Mouse (Mus musculus): Measurements from ENCODE around the gene Ank. TPM values are rescaled to one million over a fixed set of nuclear protein-coding genes. Genes with fewer than 3 reads are reported as not detected.

Gene Ank
- polyA plus RNA-seq, 1 experiment from 2014 or later, result 15.3 TPM

DNA sequence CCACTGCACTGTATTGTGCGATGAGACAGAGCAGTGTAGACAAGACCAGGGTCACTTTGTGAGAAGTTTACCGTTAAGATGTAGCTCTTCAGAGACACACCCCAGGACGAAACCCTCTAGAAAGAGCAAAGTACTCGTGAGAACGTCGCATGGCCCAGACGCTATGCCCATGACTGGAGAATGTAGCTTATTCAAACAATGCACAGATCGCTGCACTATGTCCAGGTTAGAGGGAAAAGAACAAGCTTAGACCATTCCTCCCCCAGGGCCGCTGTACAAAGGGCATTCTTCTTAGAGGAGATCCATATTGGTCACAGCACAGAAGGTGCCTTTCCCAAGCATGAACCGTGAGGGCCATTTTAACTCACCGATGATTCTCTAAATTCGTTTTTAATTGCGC lies 35.9 kb downstream of the Ank start:
- H3K4me1 ChIP-seq, result peaks cover 24% of the 10 kb centered on the region
- no peak overlapping the region for H3K4me3 ChIP-seq (replicated peaks)
- WGBS, result 73% methylated on average over 13 of the region's 13 CpGs
- H3K9me3 ChIP-seq, result no peaks in the 10 kb centered on the region
- peak overlapping the region; percentile 21; the same call in 1 of the 2 replicates for H3K27ac ChIP-seq
- no peaks in the 10 kb centered on the region for H3K36me3 ChIP-seq
- ATAC-seq (ENCODE audit: insufficient read depth, low FRiP score, low read depth), result no peak
- no peaks in the 10 kb centered on the region for H3K27me3 ChIP-seq (replicated peaks)
- H3K4me2 ChIP-seq, result no peak overlapping the region
- H3K9ac ChIP-seq, result no peak overlapping the region

GRCm38 (mm10) chr15:27503221-27503620 lies 36.7 kb downstream of the Ank start:
- no peak for ATAC-seq (ENCODE audit: insufficient read depth, low FRiP score, low read depth)

DNA sequence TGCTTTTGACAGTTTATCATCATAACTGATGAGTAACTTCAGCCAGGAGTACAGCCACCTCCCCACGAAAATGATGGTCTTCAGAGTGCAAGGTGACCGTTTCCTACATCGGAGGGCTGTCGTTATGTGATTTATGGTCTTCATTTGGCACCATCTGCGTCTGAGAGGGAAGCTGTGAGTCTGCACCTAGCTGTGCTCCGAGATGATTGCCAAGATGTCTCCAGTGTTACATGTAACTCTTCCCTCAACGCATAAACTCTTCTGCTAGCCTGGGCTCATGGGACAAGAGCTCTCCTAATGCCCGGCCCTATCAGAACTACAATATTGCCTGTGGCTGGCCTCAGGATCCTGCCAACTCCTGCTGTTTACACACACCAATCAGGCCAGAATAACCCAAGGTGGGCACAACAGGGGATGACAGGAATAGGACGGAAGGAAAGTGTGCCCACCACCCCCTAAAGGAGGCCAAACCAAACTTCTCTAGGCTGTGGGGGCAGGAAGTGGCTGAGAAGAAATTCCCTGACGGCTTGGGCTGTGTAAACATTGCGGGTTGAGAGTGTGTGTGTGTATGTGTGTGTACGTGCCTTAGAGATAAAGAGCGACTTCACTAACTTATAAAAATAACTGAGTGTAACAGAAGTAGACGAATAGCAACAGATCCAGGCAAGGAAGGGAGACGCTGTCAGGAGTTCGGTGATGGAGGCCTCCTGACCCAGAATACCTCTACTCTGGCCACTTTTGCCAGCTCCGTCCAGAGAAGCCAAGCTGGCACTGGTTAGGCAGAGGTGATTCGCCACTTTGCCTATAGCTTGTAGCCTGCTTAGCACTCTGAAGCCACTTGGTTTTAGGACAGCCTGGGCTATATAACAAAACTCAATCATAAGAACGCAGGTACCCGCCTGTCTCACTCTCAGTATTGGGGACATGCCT lies 37.6 kb downstream of the Ank start:
- whole genome bisulfite sequencing, result 49% methylated on average over 20 of the region's 20 CpGs
- H3K9ac ChIP-seq, result no peak overlapping the region
- H3K4me1 ChIP-seq, result peaks cover 24% of the 10 kb centered on the region
- H3K27me3 ChIP-seq (replicated peaks), result no peaks in the 10 kb centered on the region
- H3K27ac ChIP-seq, result peak overlapping the region; percentile 57; the same call in 1 of the 2 replicates
- no peaks in the 10 kb centered on the region for H3K36me3 ChIP-seq
- no peak overlapping the region for H3K4me2 ChIP-seq
- no peak overlapping the region for H3K4me3 ChIP-seq (replicated peaks)
- no peaks in the 10 kb centered on the region for H3K9me3 ChIP-seq
- 0 out of 2 replicates have a peak, but pooled peaks have one; percentile 33 for ATAC-seq (ENCODE audit: insufficient read depth, low FRiP score, low read depth)

More at GRCm38 (mm10) chr15:27503221-27503620, 36.7 kb downstream of the Ank start:
- peaks cover 24% of the 10 kb centered on the region for H3K4me1 ChIP-seq
- H3K27ac ChIP-seq, result no peak overlapping the region
- WGBS, result 50% methylated on average over 9 of the region's 9 CpGs
- H3K4me2 ChIP-seq, result no peak overlapping the region
- no peak overlapping the region for H3K9ac ChIP-seq
- no peak overlapping the region for H3K4me3 ChIP-seq (replicated peaks)
- no peaks in the 10 kb centered on the region for H3K36me3 ChIP-seq
- H3K27me3 ChIP-seq (replicated peaks), result no peaks in the 10 kb centered on the region
- no peaks in the 10 kb centered on the region for H3K9me3 ChIP-seq

DNA sequence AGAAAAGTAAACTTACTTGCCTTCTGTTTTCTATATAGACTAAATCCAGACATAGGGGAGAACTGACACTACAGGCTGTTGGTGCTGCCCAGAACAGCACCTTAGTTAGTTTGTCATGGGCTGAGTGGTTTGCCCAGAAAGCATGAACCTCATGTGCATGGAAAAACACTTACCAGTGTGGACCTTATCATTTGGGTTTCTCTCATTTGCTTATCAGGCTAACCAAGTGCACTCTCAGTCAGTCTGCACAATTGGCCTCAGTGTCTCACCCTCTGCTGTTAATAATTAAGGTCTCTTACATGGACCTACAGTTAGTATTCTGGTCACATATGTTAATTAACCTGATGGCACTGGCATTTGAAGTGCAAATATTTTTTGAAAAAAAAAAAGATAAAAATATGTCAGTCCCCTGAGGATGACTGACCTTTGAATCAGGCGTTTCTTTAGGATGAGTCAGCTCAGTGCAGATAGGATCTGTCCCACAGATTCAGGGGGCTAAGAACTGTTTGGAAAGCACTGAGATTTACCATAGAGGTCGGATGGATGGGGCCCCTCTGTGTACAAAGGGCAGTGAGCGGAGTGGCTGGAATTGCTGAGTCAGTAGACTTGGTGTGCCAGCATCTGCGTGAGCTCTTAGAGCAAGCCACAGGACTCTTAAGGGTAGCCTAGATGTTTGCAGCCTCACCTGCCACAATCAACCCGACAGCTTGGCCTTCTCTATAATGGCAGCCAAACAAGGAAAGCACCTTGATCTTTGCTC lies 39.8 kb downstream of the Ank start:
- peak; percentile 48 for ATAC-seq (ENCODE audit: insufficient read depth, low FRiP score, low read depth)
- Histone ChIP-seq H3K9me3 (no peaks in the 10 kb centered on the region), H3K4me2 (no peak overlapping the region), H3K27ac (peak overlapping the region; percentile 64; the same call in 1 of the 2 replicates), H3K4me1 (peaks cover 24% of the 10 kb centered on the region), H3K36me3 (no peaks in the 10 kb centered on the region), H3K9ac (no peak overlapping the region), H3K27me3 (replicated peaks) (no peaks in the 10 kb centered on the region), H3K4me3 (replicated peaks) (no peak overlapping the region)
- WGBS, result 42% methylated on average over 5 of the region's 5 CpGs

DNA sequence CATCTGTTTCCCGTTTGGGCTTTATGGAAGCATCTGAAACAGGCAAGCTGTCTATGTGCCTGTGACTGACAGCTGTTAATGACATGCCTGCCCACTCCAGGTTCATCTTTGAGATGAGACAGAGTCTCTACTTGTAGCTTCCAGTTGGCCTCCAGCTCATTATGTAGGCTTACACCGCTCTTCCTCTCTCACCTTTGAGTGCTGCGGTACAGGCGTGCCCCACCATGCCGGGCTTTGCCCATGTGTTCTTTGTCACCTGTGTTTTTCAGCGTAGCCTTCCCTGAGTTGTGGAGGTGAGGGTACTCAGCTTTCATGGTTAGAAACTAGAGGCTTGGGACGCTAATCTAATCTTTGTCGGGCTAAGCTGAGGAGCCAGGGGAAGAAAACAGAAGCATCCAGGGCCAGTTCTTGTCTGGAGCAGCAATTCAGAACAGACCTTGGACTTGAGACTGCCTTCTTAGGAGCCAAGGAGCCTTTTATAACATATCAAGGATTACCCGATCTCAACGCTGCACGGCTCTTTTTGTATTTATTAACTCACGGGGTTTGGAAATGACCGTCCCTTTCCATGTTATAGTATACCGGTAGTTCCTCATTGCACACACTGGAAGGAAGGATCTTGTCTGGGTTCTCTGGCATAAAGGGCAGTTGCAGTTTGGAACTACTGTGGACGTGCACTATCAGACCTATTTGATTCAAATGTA lies 40.6 kb downstream of the Ank start:
- Histone ChIP-seq H3K36me3 (no peaks in the 10 kb centered on the region), H3K27ac (peak overlapping the region; percentile 64; the same call in 1 of the 2 replicates), H3K4me2 (no peak overlapping the region), H3K9me3 (no peaks in the 10 kb centered on the region), H3K27me3 (replicated peaks) (no peaks in the 10 kb centered on the region), H3K4me1 (peaks cover 24% of the 10 kb centered on the region), H3K4me3 (replicated peaks) (no peak overlapping the region), H3K9ac (no peak overlapping the region)
- no peak; the same call in 1 of the 2 replicates for ATAC-seq (ENCODE audit: insufficient read depth, low FRiP score, low read depth)
- 79% methylated on average over 15 of the region's 15 CpGs for WGBS

GRCm38 (mm10) chr15:27508169-27508568 lies 41.7 kb downstream of the Ank start:
- no peak for ATAC-seq (ENCODE audit: insufficient read depth, low FRiP score, low read depth)
- Histone ChIP-seq H3K4me1 (peaks cover 24% of the 10 kb centered on the region), H3K27ac (no peak overlapping the region), H3K4me3 (replicated peaks) (no peak overlapping the region), H3K9ac (no peak overlapping the region), H3K9me3 (no peaks in the 10 kb centered on the region), H3K36me3 (no peaks in the 10 kb centered on the region), H3K27me3 (replicated peaks) (no peaks in the 10 kb centered on the region), H3K4me2 (no peak overlapping the region)
- WGBS, result 85% methylated on average over 7 of the region's 7 CpGs

DNA sequence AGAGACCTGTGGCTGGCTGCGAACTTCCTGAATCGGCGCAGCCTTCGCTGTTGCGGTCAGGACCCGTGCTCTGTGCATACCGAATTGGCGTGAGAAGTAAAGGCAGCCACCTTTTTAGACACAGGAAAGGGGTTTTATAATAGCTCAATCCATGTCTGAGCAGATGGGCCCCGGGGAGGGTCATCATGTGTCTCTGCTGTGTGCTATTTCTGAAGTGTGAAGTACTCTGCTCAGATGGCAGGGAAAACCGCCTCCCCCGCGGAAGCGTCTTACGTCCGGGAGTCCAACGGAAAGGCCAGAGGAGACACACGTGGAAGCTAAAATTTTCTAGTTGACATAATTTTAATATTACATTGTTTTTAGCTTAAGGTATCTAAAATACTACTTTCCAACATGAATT lies 42.5 kb downstream of the Ank start:
- Histone ChIP-seq H3K9me3 (no peaks in the 10 kb centered on the region), H3K27ac (no peak overlapping the region), H3K4me2 (no peak overlapping the region), H3K27me3 (replicated peaks) (no peaks in the 10 kb centered on the region), H3K36me3 (no peaks in the 10 kb centered on the region), H3K9ac (no peak overlapping the region), H3K4me3 (replicated peaks) (no peak overlapping the region), H3K4me1 (peaks cover 20% of the 10 kb centered on the region)
- 92% methylated on average over 17 of the region's 17 CpGs for WGBS
- no peak for ATAC-seq (ENCODE audit: insufficient read depth, low FRiP score, low read depth)

DNA sequence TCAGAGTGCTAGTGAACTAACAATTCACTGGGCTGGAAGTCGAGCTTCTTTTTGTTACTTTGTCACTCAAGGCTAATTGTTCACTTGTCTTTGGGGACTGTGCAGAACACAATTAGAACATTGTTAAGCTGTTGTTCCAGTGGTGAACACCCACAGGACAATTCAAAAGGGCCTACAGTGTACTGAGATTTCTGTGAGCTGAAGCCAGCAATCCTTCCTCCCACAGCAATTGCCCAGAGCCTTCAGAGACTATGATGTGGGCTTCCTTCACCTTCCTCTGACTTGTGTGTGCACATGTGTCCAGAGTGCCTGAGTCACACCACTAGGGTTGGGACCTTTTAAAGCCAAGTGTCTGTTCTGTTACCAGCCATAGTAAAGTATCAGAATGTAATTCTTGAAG lies 50.5 kb downstream of the Ank start:
- H3K4me2 ChIP-seq, result no peak overlapping the region
- no peaks in the 10 kb centered on the region for H3K9me3 ChIP-seq
- no peaks in the 10 kb centered on the region for H3K36me3 ChIP-seq
- 77% methylated on average over 1 of the region's 1 CpGs for WGBS
- no peak overlapping the region for H3K9ac ChIP-seq
- no peak overlapping the region for H3K4me3 ChIP-seq (replicated peaks)
- no peak for ATAC-seq (ENCODE audit: insufficient read depth, low FRiP score, low read depth)
- no peaks in the 10 kb centered on the region for H3K4me1 ChIP-seq
- no peaks in the 10 kb centered on the region for H3K27me3 ChIP-seq (replicated peaks)
- no peak overlapping the region for H3K27ac ChIP-seq

GRCm38 (mm10) chr15:27518026-27518425 lies 51.5 kb downstream of the Ank start:
- no peaks in the 10 kb centered on the region for H3K36me3 ChIP-seq
- ATAC-seq (ENCODE audit: insufficient read depth, low FRiP score, low read depth), result no peak
- no peaks in the 10 kb centered on the region for H3K4me1 ChIP-seq
- no peak overlapping the region for H3K4me2 ChIP-seq
- 71% methylated on average over 8 of the region's 8 CpGs for WGBS
- no peak overlapping the region for H3K27ac ChIP-seq
- no peak overlapping the region for H3K9ac ChIP-seq
- no peaks in the 10 kb centered on the region for H3K27me3 ChIP-seq (replicated peaks)
- no peak overlapping the region for H3K4me3 ChIP-seq (replicated peaks)
- no peaks in the 10 kb centered on the region for H3K9me3 ChIP-seq

DNA sequence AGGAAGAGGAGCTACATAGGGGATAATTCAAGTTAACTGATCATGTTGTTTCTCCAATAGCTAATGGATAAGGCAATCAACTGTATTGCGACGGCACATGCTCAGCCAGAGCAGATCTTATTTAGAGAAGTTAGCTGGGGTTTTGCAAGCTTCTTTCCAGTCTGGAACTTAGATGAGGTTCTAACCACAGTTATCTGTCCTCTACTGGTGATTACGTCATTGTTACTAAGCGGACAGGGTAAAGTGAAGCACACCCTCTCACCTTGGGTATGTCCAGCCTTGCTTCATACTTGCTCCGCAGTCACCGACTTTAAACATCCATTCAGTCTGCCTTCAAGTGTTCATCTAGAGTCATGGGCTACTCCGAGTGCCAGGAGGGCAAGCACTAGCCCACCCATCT lies 53.4 kb downstream of the Ank start:
- Histone ChIP-seq H3K4me2 (no peak overlapping the region), H3K36me3 (no peaks in the 10 kb centered on the region), H3K4me3 (replicated peaks) (no peak overlapping the region), H3K4me1 (no peaks in the 10 kb centered on the region), H3K27ac (no peak overlapping the region), H3K27me3 (replicated peaks) (no peaks in the 10 kb centered on the region), H3K9me3 (no peaks in the 10 kb centered on the region), H3K9ac (no peak overlapping the region)
- 90% methylated on average over 7 of the region's 7 CpGs for WGBS
- ATAC-seq (ENCODE audit: insufficient read depth, low FRiP score, low read depth), result no peak

- WGBS, result 43% methylated on average over 12 of the region's 12 CpGs
- Histone ChIP-seq H3K4me2 (no peak overlapping the region), H3K9me3 (no peaks in the 10 kb centered on the region), H3K4me1 (peaks cover 6% of the 10 kb centered on the region; the same call in 1 of the 2 replicates), H3K4me3 (replicated peaks) (no peak overlapping the region), H3K9ac (no peak overlapping the region), H3K27ac (peak overlapping the region; percentile 31; the same call in 1 of the 2 replicates), H3K36me3 (no peaks in the 10 kb centered on the region), H3K27me3 (replicated peaks) (no peaks in the 10 kb centered on the region)
- ATAC-seq (ENCODE audit: insufficient read depth, low FRiP score, low read depth), result peak; percentile 25; the same call in 1 of the 2 replicates
Measured at GRCm38 (mm10) chr15:27525233-27526005, 58.9 kb downstream of the Ank start.
